Mouse (Mus musculus): ENCODE measurements around the gene Gm6377. TPM values are rescaled to one million over a fixed set of nuclear protein-coding genes. Genes with fewer than 3 reads are reported as not detected.

Gene Gm6377
- polyA plus RNA-seq, 1 experiment from 2014 or later, result 0.08 TPM

GRCm38 (mm10) chrX:109228720-109229119 lies 32.2 kb downstream of the Gm6377 start:
- Histone ChIP-seq H3K4me1 (replicated peaks; ENCODE audit: control insufficient read depth, insufficient read depth) (no peaks in the 10 kb centered on the region), H3K36me3 (ENCODE audit: control insufficient read depth, insufficient read depth, low read length) (no peaks in the 10 kb centered on the region), H3K9me3 (ENCODE audit: control insufficient read depth, low read length) (no peaks in the 10 kb centered on the region), H3K27ac (replicated peaks) (no peak overlapping the region), H3K4me3 (ENCODE audit: low read depth, low read length) (no peak overlapping the region), H3K4me2 (replicated peaks; ENCODE audit: low read depth) (no peak overlapping the region), H3K27me3 (ENCODE audit: control insufficient read depth, insufficient read depth, low read length) (no peaks in the 10 kb centered on the region), H3K9ac (ENCODE audit: low read length) (no peak overlapping the region)
- ATAC-seq (ENCODE audit: low FRiP score, low TSS enrichment) (no peak), DNase-seq (ENCODE audit: low spot score) (no peak)
- no peak for TF ChIP-seq CTCF (IDR thresholded peaks at IDR 0.05; ENCODE audit: low read depth)
- TF ChIP-seq EP300 (optimal IDR thresholded peaks at IDR 0.05), result no peak
- 97% methylated on average over 1 of the region's 1 CpGs for WGBS

- 82% methylated on average over 3 of the region's 3 CpGs for WGBS
- Histone ChIP-seq H3K27ac (replicated peaks) (no peak overlapping the region), H3K4me3 (ENCODE audit: low read depth, low read length) (no peak overlapping the region), H3K9ac (ENCODE audit: low read length) (no peak overlapping the region), H3K27me3 (ENCODE audit: control insufficient read depth, insufficient read depth, low read length) (no peaks in the 10 kb centered on the region), H3K4me2 (replicated peaks; ENCODE audit: low read depth) (no peak overlapping the region), H3K9me3 (ENCODE audit: control insufficient read depth, low read length) (no peaks in the 10 kb centered on the region), H3K36me3 (ENCODE audit: control insufficient read depth, insufficient read depth, low read length) (no peaks in the 10 kb centered on the region), H3K4me1 (replicated peaks; ENCODE audit: control insufficient read depth, insufficient read depth) (no peaks in the 10 kb centered on the region)
- DNase-seq (ENCODE audit: low spot score) (no peak), ATAC-seq (ENCODE audit: low FRiP score, low TSS enrichment) (no peak)
- TF ChIP-seq CTCF (IDR thresholded peaks at IDR 0.05; ENCODE audit: low read depth) (no peak), EP300 (optimal IDR thresholded peaks at IDR 0.05) (no peak)
These were observed 39.0 kb downstream of the Gm6377 start for GRCm38 (mm10) chrX:109235383-109236036.

GRCm38 (mm10) chrX:109238163-109238562 lies 41.6 kb downstream of the Gm6377 start:
- no peak for ATAC-seq (ENCODE audit: low FRiP score, low TSS enrichment)
- no peak overlapping the region for H3K27ac ChIP-seq (replicated peaks)
- DNase-seq (ENCODE audit: low spot score), result no peak
- H3K4me3 ChIP-seq (ENCODE audit: low read depth, low read length), result no peak overlapping the region
- no peaks in the 10 kb centered on the region for H3K27me3 ChIP-seq (ENCODE audit: control insufficient read depth, insufficient read depth, low read length)
- TF ChIP-seq CTCF (IDR thresholded peaks at IDR 0.05; ENCODE audit: low read depth), result peak; percentile 72
- no peak for TF ChIP-seq EP300 (optimal IDR thresholded peaks at IDR 0.05)
- H3K9me3 ChIP-seq (ENCODE audit: control insufficient read depth, low read length), result no peaks in the 10 kb centered on the region
- H3K36me3 ChIP-seq (ENCODE audit: control insufficient read depth, insufficient read depth, low read length), result no peaks in the 10 kb centered on the region
- H3K9ac ChIP-seq (ENCODE audit: low read length), result no peak overlapping the region
- H3K4me2 ChIP-seq (replicated peaks; ENCODE audit: low read depth), result no peak overlapping the region
- H3K4me1 ChIP-seq (replicated peaks; ENCODE audit: control insufficient read depth, insufficient read depth), result no peaks in the 10 kb centered on the region

Other genes starting within 250 kb of the Gm6377 start
- gene Hmgn5, start 183.4 kb upstream of the Gm6377 start, polyA plus RNA-seq (2015; fragmentation: Nextera tagmentation; extraction: Ambion mirVana), result 12.6 and 15.7 TPM in 2 replicates
- 66.2 and 66.8 TPM in 2 replicates for gene Sh3bgrl, start 101.4 kb upstream of the Gm6377 start, polyA plus RNA-seq (2015; fragmentation: Nextera tagmentation; extraction: Ambion mirVana)

Measured in stomach, postnatal 0 days (tissue).